Mouse (Mus musculus): Measurements from ENCODE around the gene Il4i1.
A peak's percentile ranks its signal among the peaks of the same experiment; 100 is the strongest.

DNA sequence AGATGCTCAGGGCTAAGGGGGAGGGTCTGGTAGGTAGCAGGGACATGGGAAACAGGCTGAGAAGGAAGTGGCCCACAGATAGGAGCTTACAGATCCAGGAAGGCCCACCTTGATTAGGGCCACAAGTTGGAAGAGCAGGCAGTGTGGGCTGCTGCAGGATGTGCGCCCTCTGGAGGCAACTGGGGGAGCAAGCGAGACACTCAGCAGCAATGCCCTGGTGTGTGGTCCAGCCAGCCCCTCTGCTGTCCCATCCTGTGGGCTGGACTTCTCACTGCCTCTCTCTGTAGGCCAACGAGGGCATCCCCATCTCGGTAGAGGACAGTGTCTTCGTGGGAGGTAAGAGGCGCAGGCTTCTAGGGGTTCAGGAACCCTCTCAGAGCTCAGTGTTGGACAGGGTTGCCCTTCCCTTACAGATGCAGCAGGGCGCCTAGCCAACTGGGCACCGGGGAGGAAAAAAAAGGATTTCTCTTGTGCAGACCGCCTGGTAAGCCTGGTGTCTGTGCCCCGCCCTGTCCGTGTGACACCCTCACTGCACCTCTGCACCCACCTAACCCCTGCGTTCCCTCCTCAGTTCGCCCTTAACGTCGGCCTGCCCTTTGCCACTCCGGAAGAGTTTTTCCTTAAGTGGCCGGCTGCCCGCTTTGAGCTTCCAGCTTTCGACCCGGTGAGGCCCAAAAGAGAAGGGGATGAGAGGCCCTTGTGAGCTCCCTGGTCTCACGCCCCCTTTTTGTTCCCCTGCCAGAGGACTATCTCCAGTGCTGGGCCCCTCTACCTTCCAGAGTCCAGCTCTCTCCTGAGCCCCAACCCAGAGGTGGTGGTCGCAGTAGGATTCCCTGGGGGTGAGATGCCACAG is 44.6 kb downstream of the Il4i1 start:
- TF ChIP-seq CTCF (IDR thresholded peaks at IDR 0.05; ENCODE audit: low read depth) = peak; percentile 92
- no peak for TF ChIP-seq EP300 (optimal IDR thresholded peaks at IDR 0.05)
